Mouse (Mus musculus) myocyte (in vitro differentiated cells): ENCODE results near the gene Camkmt.

ENCODE experiments used
- CEBPB ChIP-seq: IDR thresholded peaks from 2 replicates; pipeline ENCODE4 v1.6.1; 2011; ENCODE audit warnings: mild to moderate bottlenecking, moderate library complexity; ENCODE audit not compliant: poor library complexity, insufficient read depth, severe bottlenecking
- E2F4 ChIP-seq: IDR thresholded peaks from one replicate; pipeline ENCODE4 v1.6.1; 2011; ENCODE audit warnings: mild to moderate bottlenecking, control low read depth, moderate library complexity; ENCODE audit not compliant: insufficient read depth
- MAX ChIP-seq: IDR thresholded peaks from one replicate; pipeline ENCODE4 v1.6.1; 2011; ENCODE audit warnings: low read depth, mild to moderate bottlenecking, control low read depth
- MYOD1 ChIP-seq, 3 experiments: IDR thresholded peaks; one replicate each; pipeline ENCODE4 v1.6.1; 2011; ENCODE audit warnings: control low read depth in 2 of 3, low read depth in 2 of 3, mild to moderate bottlenecking in 2 of 3, moderate library complexity in 1 of 3; ENCODE audit not compliant: insufficient read length in 2 of 3, control insufficient read depth in 1 of 3
- MYOG ChIP-seq, 3 experiments: IDR thresholded peaks; one replicate each; pipeline ENCODE4 v1.6.1; 2011; ENCODE audit warnings: control low read depth in 2 of 3, low read depth in 2 of 3, mild to moderate bottlenecking in 2 of 3; ENCODE audit not compliant: insufficient read length in 2 of 3, control insufficient read depth in 1 of 3, insufficient read depth in 1 of 3
- POLR2A ChIP-seq: IDR thresholded peaks from one replicate; pipeline ENCODE4 v1.6.1; 2011; ENCODE audit warnings: low read depth, mild to moderate bottlenecking, control low read depth, moderate library complexity; ENCODE audit not compliant: insufficient read length
- POLR2AphosphoS2 ChIP-seq: IDR thresholded peaks from one replicate; pipeline ENCODE4 v1.6.1; 2011; ENCODE audit warnings: low read depth, control low read depth; ENCODE audit not compliant: insufficient read length
- TCF12 ChIP-seq: IDR thresholded peaks from one replicate; pipeline ENCODE4 v1.6.1; 2011; ENCODE audit warnings: mild to moderate bottlenecking, control low read depth; ENCODE audit not compliant: poor library complexity, insufficient read depth, severe bottlenecking
- USF1 ChIP-seq: IDR thresholded peaks from one replicate; pipeline ENCODE4 v1.6.1; 2011; ENCODE audit warnings: low read depth, mild to moderate bottlenecking, control low read depth, moderate library complexity

GRCm38 (mm10) chr17:85080781-85081180 is 9.6 kb upstream of the Camkmt start:
- no peak for TF ChIP-seq MYOD1 (IDR thresholded peaks at IDR 0.05; ENCODE audit: control insufficient read depth in 1 of 3, insufficient read length in 2 of 3, low read depth in 2 of 3)
- no peak for TF ChIP-seq POLR2A
- TF ChIP-seq TCF12: no peak
- no peak for TF ChIP-seq E2F4
- no peak for TF ChIP-seq POLR2AphosphoS2
- no peak for TF ChIP-seq CEBPB
- TF ChIP-seq MAX: no peak
- no peak for TF ChIP-seq MYOG (IDR thresholded peaks at IDR 0.05; ENCODE audit: control insufficient read depth in 1 of 3, insufficient read depth in 1 of 3, insufficient read length in 2 of 3, low read depth in 2 of 3)
- no peak for TF ChIP-seq USF1
